Mouse (Mus musculus): ENCODE measurements around the gene Slc22a23. TPM values are rescaled to one million over a fixed set of nuclear protein-coding genes. Genes with fewer than 3 reads are reported as not detected.
A peak's percentile ranks its signal among the peaks of the same experiment; 100 is the strongest.

Slc22a23 gene
- total RNA-seq, 2 experiments from 2014 or later = 31.9 to 33.0 TPM

- DNase-seq (ENCODE audit: low spot score in 2 of 2) = peak in 1 of 2 experiments; percentile 62
These were observed 152.4 kb downstream of the Slc22a23 start for GRCm38 (mm10) chr13:34192414-34193191.

GRCm38 (mm10) chr13:34187571-34187970 lies 157.4 kb downstream of the Slc22a23 start:
- peak; percentile 66 to 82 for DNase-seq (ENCODE audit: low spot score in 2 of 2)

GRCm38 (mm10) chr13:34185371-34185770 lies 159.6 kb downstream of the Slc22a23 start:
- no peak for DNase-seq (ENCODE audit: low spot score in 2 of 2)

GRCm38 (mm10) chr13:34181624-34182023 lies 163.4 kb downstream of the Slc22a23 start:
- DNase-seq (ENCODE audit: low spot score in 2 of 2) = no peak

DNA sequence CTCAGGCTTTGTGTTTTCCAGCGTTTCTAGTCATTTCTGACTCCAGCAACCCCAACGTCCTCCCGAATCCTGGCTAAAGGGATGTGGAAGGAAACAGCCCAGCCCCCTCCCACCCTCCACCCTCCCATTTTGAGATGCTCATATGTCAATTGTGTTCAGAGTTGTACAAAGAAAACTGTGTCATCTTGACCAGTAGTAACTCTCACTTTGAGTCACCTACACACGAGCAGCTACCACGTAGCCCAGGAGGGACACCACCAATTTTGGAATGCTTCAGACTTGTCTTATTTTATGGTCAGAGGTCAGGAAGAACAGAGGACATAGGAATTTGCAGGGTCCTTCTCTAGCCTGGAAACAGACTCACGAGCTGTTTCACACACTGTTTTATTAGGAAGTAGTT lies 171.0 kb downstream of the Slc22a23 start:
- DNase-seq (ENCODE audit: low spot score in 2 of 2) = no peak

GRCm38 (mm10) chr13:34163304-34163975 lies 181.5 kb downstream of the Slc22a23 start:
- no peak for DNase-seq (ENCODE audit: low spot score in 2 of 2)

- peak; percentile 88 to 95 for DNase-seq (ENCODE audit: low spot score in 2 of 2)
These were observed 182.3 kb downstream of the Slc22a23 start, which contains the start of gene Psmg4 for GRCm38 (mm10) chr13:34162491-34163303. Psmg4 (plus strand) TSS chr13:34162964.

GRCm38 (mm10) chr13:34159926-34160325 lies 185.1 kb downstream of the Slc22a23 start:
- no peak for DNase-seq (ENCODE audit: low spot score in 2 of 2)

- DNase-seq (ENCODE audit: low spot score in 2 of 2) = no peak
These were observed 187.3 kb downstream of the Slc22a23 start for GRCm38 (mm10) chr13:34157596-34158157.

DNA sequence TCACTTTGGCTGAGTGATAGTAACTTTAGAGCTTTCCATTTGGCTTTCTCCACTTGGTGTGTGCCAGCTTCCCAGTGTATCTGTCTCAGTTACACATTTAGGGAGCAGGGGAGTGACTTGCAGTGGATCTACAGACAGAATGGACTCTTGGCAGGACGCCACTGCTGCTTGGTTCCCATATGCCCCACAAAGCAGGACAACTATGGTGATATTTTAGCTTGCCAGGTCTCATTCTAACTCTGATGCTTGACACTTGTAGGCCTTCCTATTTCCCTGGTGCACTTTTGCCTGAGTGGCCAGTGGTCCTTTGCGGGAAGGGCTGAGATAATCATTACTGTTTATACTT lies 188.2 kb downstream of the Slc22a23 start:
- DNase-seq (ENCODE audit: low spot score in 2 of 2) = peak in 1 of 2 experiments; percentile 53

DNA sequence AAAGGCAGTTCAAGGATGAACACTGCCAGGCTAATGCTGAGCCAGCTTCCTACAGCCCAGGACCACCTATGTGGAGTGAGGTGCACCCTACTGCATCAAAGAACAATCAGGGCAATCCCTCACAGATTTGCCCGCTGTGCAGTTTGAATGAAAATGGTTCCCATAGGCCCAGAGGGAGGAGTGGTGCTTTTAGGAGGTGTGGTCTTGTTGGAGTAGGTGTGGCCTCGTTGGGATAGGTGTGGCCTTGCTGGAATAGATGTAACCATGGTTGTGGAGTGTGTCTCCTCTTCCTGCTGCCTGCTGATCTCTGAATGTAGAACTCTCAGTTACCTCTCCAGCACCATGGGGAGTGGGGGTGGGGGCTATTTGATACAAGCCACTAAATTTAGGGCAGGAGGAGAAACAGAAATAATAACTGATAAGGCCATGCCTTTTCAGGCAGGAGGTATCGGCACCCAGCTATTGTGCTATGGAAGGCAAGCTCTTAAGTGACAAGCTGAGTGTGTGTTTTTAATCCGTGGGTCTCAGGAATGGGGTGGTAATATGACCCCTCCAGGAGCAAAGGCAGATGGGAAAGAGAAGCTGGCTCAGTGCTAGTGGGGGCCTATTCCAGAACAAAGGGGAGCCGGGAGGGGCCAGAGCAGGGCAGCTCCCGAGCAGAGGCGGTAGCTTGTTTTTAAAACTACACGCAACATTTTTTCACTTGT lies 188.7 kb downstream of the Slc22a23 start:
- DNase-seq (ENCODE audit: low spot score in 2 of 2) = no peak

DNA sequence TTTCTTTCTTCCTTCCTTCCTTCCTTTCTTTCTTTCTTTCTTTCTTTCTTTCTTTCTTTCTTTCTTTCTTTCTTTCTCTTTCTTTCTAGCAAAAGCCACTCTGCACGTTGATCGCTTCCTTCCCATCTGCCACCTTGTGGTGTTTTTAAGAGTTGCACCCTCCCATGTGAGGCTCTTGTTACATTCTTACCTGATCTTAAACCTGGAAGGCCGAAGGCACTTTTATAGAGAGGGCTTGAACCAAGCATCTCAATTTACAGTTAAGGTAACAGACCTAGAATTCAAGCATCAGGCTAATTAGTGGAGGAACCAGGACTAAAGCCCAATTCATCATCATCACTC lies 190.1 kb downstream of the Slc22a23 start:
- peak in 1 of 2 experiments; percentile 80 for DNase-seq (ENCODE audit: low spot score in 2 of 2)

DNA sequence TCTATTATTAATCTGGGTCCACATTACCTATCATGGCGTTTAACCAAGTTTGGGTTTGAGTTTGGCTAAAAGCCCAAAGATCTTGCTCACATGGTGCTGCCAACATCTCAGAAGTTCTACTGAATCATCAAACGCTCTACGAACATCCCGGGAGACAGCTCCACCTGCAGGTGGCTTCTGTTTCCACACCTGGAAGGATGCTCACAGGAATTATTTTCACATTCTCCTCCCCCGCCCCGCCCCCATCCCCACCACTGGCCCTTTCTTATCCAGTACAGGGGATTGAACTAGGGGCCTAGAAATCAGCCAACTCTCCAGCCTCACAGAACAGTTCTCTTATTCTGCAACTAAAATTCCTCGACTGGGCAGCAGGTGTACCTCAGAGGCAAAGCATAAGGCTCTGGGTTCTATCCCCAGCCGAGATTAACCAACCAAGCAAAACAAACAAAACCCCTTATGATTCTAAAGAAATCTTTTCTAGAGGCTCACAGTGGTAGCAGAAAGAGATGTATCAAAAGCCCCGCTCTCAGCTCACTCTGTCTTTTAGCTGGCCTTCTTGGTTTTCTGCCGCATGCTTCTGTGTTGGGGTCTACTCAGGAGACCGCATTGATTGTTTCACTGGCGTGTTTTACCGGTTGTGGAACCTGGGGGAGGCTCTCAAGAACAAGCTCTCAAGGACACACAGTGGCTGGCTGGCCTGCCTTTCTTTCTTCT lies 190.6 kb downstream of the Slc22a23 start:
- peak; percentile 74 to 87 for DNase-seq (ENCODE audit: low spot score in 2 of 2)

DNA sequence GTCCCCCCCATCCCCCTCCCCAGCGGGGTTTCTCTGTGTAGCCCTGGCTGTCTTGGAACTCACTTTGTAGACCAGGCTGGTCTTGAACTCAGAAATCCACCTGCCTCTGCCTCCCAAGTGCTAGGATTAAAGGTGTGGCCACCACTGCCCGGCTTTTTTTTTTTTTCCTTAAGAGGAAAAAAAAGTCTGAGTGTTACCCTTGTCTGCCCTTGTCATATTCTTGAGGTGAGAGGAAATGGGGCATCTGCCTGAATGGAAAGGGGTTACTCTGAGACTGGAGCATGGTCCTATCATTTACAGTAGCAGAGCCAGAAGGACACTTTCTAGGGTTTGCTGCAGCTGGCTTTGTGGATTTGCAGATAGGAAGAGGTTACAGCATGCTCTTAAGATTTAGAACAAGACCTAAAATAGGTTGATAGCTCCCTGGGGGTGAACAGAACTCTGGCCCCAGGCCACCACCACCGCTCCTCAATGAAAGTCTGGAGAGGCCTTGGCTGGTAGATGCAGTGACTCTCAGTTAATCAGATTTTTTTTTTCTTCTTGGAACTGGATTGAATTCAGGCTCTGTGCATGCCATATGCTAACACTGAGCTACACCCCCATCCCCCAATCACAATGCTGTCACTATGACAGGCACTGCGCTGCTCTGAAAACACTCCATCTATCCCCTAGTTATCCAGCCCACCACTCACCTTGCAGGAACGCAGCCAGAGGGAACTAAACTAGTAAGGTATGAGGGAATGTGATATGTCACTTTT lies 191.5 kb downstream of the Slc22a23 start:
- peak; percentile 54 to 80 for DNase-seq (ENCODE audit: low spot score in 2 of 2)

DNA sequence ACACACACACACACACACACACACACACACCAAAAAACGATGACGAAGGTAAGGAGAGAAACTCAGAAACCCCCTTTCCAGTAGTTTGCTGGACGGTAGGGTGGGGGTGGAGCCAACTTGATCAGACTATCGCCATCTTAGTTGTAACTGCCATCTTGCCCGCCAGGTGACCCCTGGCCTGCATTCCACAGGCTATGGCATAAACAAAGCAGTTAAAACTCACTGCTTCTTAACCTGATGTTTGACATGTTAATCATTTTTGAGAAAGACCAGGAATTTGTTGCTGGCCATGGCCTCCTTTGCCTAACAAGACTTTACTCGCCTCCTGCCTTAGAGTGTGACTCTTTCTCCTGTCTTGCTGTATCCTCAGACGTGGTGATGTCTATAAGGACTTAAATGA lies 192.3 kb downstream of the Slc22a23 start:
- no peak for DNase-seq (ENCODE audit: low spot score in 2 of 2)

DNA sequence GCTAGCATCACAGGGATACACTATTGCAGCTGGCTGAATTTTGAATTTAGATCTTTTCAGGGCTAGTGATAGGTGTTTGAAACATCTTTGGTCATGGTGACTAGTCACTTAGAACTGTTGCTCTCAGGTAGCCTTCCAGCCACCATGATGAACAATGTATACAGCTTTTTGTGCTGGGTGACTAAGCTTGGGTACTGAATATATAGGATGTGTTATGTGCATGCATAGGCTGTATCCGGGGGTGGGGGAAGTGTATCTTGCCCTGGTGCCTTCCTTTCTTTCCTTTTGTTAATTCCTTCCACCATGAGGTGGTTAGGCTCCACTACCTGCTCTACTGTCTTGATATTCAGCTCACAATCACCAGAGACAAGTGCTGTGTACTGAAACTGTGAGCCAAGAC lies 193.6 kb downstream of the Slc22a23 start:
- DNase-seq (ENCODE audit: low spot score in 2 of 2) = no peak

DNA sequence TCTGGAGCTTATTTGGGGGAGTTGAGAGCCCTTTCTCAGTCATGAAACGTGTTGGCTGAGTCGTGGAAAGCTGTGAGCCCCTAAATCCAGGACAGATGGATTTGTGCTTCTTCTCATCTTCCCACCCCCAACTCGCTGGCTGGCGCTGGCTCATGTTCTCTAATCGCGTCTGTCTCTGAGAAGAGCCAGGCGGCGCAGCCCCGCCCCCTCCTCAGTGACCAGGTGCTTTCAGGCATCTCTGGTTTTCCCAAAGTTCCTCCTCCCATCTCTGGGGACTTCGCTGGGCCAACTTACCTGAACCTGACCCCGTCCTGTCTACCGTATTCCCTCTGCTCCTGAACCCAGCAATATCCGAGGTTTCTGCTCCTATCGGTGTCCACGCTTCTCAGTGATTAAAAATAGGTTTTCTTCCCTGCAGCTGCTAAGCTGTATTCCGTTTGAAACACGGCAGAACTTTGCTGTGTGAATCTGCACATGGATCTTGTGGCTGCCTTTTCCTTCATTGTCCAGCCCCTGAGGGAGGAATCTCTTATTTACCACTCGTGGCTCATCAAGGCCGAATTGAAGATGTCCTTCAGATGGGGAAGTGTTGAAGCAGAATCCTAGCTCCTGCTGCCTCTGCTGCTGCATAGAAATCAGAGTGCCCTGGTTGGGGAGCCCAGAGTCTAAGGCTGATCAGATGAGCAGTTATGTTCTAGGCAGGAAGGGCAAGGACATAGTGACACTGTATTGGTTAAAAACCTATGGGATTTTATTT lies 194.5 kb downstream of the Slc22a23 start:
- DNase-seq (ENCODE audit: low spot score in 2 of 2) = peak; percentile 66 to 83

GRCm38 (mm10) chr13:34149463-34150176 lies 195.4 kb downstream of the Slc22a23 start:
- no peak for DNase-seq (ENCODE audit: low spot score in 2 of 2)
